Mouse (Mus musculus) mouse embryonic stem cell (cell line): Measurements from ENCODE around the gene Rfx3.

ENCODE experiments used
- in situ Hi-C, 2 experiments: fragments of 300-500 bp; cut with MboI; formaldehyde crosslinking; loops; 1 replicate in 1 of 2; 3 replicates in 1 of 2; pipeline ENCODE4 v1.14.3; 2019 to 2020; ENCODE audit warnings: low sequenced_read_pairs in 2 of 2, low pct_unique_long_range_greater_than_20kb in 1 of 2, mixed read lengths in 1 of 2; ENCODE audit not compliant: unreplicated experiment in 1 of 2

The Rfx3 gene

DNA sequence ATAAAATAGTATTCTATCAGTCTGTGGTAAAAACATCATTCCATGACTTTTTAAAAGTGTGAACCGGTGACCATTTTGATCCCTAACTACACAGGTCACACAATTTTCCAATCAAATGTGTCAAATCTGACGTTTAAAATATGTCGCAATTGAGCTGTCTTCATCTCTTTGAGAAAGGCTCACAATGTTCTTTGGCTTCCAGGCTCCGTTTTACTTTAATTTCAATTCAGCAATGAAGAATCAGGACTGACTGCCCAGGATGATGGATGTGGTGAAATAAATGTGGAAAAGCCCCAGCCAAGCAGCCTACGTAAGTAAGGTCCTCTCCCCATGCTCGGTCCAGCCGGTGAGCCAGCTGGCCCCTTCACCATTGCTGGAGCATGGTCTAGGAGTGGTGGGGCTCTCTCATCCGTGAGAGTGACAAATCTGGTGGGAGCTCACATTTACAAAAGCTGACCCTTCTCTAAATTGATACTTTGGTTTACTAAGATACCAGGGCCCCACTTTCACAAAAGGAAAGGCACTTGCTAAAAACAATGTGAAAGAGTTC lies 240.2 kb downstream of the Rfx3 start:
- in situ Hi-C loops = no loop called here

DNA sequence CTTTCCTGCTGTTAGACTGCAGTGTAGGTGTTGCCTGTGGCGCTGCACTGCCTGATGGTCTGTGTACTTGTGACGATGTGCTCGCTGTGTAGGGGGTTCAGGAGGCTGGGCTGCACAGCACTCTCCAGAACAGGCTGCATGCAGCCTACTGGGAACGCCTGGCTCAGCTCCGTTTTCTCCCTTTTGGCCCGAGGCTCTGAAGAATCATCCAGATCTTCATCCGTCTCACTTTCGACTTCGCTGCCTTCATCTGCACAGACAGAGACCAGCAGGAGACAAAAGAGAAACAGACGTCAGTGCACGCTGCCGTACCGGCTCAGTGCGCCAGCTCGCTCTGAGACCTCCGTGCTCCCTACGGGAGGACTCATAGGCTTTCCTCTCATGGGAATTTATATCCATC lies 242.5 kb downstream of the Rfx3 start:
- in situ Hi-C loops = no loop called here

DNA sequence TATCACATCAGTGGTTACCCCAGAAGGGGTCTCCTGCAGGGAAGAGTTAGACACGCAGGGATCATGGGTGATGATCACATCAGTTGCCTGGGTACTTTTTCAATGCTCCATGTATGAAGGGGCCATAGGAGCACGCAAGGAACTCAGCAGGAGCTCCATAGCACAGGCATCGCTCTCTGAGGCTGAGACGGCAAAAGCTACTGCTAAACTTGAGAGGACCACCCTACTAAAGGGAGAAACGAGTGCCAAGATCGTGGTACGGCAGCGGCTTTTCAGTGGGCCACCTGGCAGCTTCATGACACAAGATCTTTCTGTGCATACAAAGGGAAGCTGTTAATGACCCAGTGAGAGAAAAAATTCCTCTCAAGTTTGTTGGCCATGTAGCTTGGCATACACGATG lies 250.7 kb downstream of the Rfx3 start:
- in situ Hi-C loops = no loop called here

DNA sequence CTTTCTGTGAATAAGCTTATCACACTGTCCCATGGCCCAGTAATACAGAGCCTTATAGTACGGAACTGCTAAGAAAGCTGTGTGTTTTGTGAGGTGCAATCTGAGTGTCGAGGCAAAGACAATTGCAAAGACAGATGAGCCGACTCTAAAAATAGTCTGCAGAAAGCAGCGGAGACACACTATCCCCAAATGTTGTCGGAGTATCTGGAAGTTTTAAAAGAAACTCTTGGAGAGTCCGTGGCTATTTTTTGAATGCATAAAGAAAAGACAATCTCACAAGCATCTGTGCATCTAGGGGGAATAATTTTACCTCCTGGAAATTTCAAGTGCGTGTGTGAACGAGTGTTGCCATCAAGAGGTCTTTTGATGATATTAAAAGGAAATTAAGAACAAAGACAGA lies 251.6 kb downstream of the Rfx3 start:
- in situ Hi-C loops = no loop called here

DNA sequence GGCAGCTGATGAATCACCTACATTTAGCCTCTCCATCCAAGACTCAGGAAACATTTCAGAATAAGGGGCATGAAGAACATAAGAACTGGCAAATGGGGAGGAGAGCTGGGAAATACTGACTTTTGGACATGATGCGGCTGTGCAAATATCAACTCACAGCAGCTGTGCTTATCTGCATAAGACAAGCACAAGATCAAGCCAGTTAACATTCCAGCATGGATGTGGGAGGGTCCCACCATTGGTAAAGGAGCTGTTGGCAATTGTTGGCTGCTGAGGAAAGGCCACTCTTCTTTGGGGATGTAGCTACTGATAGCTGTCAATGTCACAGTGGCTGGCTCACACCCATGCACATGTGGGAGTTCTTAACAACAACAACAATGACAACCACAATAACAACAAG lies 263.7 kb downstream of the Rfx3 start:
- in situ Hi-C loops = no loop called here

DNA sequence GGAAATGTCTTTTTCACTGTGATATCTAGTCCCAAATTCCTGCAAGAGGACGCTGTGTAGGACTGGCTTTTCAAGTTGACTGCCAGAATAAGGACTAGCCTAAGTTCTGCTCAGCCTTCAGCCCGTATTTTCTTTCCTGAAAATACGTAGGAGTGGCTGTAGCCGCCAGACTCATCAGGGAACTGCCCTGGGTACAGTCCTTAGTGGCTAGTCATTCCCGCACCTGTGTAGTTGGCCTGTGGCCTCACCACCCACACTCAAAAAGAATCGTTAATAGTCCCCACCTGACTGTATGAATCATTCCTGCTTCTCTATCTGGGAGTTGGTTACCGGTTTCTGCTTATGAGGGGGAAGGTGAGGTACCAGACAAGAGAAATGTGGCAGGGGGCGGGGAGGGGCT lies 272.1 kb downstream of the Rfx3 start:
- in situ Hi-C loops = no loop called here

DNA sequence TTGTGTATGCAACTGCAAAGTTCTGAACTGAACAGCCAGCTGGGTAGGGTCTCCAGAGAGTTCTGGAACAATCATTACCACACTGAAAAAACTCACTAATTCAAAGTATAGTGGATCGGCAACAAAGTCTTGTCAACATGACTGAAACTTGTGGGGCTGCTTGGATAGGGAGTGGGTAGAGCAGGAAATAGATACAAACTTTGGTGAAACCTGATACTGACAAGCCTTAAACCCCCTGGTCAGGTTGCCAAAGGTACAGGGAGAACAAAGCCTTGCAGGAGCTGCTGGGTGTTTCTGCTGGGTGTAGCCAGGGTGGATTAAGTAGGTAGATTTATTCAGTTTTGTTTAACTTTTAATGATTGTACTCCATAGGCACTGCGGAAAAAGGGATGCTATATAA lies 274.4 kb downstream of the Rfx3 start:
- in situ Hi-C loops = no loop called here

DNA sequence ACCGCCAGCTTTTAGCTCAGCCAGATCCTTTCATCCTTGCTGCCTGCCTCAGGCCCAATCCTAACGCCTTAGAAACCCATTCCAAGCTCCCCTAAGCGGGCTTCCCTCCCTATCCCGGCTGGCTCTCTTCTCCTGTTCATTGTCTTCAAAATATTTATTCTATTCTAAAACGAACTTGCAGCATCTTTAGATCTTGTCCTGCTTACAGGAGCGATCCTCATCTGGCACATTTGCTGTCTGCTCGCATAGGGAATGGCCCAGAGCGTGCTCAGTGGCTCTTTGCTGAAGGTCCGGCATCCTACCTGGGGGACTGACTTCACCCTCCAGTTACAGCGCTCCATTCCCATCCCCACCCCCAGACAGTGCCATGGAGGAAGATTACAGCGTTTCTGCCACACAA lies 292.0 kb downstream of the Rfx3 start:
- in situ Hi-C loops = no loop called here

DNA sequence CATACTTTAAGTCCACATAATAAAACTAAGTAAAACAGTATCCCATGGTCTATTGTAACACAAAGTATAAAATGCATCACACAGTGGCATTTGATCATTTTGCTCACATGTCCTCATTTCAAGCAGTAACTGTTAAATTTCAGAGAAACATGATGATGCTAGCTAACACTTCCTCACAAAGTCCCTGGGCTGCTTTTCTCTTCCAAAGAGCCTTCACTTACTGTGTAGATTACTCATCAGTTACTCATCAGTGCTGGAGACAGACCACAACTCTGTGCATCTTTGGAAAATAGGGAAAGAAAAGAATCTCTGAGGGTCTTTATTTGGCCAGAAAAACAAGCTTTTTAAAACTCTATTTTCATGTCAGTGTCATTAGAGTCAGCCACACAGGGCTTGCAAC lies 294.7 kb downstream of the Rfx3 start:
- in situ Hi-C loops = no loop called here
